8 mouse cellular contexts compared by ENCODE assay signal in genomic region chr5:66996886-66997599, GRCm38 (mm10).
A peak's percentile ranks its signal among the peaks of the same experiment; 100 is the strongest.
DNase-seq lines count a peak whose midpoint lies in the region; ATAC-seq and TF ChIP-seq lines count a peak whose summit lies in the region.

No protein-coding gene starts in this region.

- dilution Hi-C loops in CH12.LX (cut with MboI; ENCODE audit: extremely low pct_ligation_motif_present, extremely low pct_unique_long_range_greater_than_20kb, low sequenced_read_pairs), result no loop called here

- H3K79me2 ChIP-seq in CH12.LX (replicated peaks; ENCODE audit: control insufficient read depth, extremely low read depth, insufficient read depth, poor library complexity, severe bottlenecking), result no peaks in the 10 kb centered on the region

- H3K9ac ChIP-seq in CH12.LX (ENCODE audit: insufficient read depth, low read depth), result no peak overlapping the region
- H3K9ac ChIP-seq in forebrain, embryonic 12.5 days, result peak overlapping the region; percentile 65
- no peak overlapping the region for H3K9ac ChIP-seq in heart, postnatal 0 days (replicated peaks; ENCODE audit: low read depth, low read length)
- no peak overlapping the region; the same call in 1 of the 2 replicates for H3K9ac ChIP-seq in liver, embryonic 13.5 days

- no peaks in the 10 kb centered on the region for H3K27me3 ChIP-seq in CH12.LX (replicated peaks)
- peaks cover 4% of the 10 kb centered on the region; the same call in 1 of the 2 replicates for H3K27me3 ChIP-seq in forebrain, embryonic 12.5 days
- H3K27me3 ChIP-seq in heart, postnatal 0 days (ENCODE audit: control insufficient read depth, insufficient read depth, low read length), result peaks cover 32% of the 10 kb centered on the region
- H3K27me3 ChIP-seq in liver, embryonic 13.5 days, result peaks cover 23% of the 10 kb centered on the region

- DNase-seq in CH12.LX (ENCODE audit: extremely low read depth), result no peak
- DNase-seq in c-Kit-positive CD71-negative TER-119-negative erythroid progenitor cells, embryonic 14.5 days (ENCODE audit: low read depth), result peak; percentile 28
- peak; percentile 68 for DNase-seq in heart, postnatal 0 days (ENCODE audit: low spot score)
- peak; percentile 62 to 90 for DNase-seq in kidney, postnatal 36 days
- no peak for DNase-seq in liver, embryonic 13.5 days
- DNase-seq in urinary bladder, adult 2 months (ENCODE audit: low spot score), result peak; percentile 57

- no peak for TF ChIP-seq POLR2A in CH12.LX (IDR thresholded peaks at IDR 0.05; ENCODE audit: low read depth, low read length)
- TF ChIP-seq POLR2A in olfactory bulb, adult 2 months (IDR thresholded peaks at IDR 0.05; ENCODE audit: insufficient read depth, low read depth, low read length), result no peak

- TF ChIP-seq EP300 in CH12.LX (IDR thresholded peaks at IDR 0.05; ENCODE audit: low read length), result no peak
- no peak for TF ChIP-seq EP300 in heart, postnatal 0 days (IDR thresholded peaks at IDR 0.05; ENCODE audit: low read depth)

- no peak overlapping the region for H3K4me2 ChIP-seq in CH12.LX (ENCODE audit: insufficient read depth, low read depth, poor library complexity, severe bottlenecking)
- H3K4me2 ChIP-seq in forebrain, embryonic 12.5 days, result peak overlapping the region; percentile 72
- H3K4me2 ChIP-seq in heart, postnatal 0 days (ENCODE audit: low read depth, low read length), result peak overlapping the region; percentile 61
- H3K4me2 ChIP-seq in liver, embryonic 13.5 days, result peak overlapping the region; percentile 49

- no peak overlapping the region for H3K27ac ChIP-seq in CH12.LX (ENCODE audit: insufficient read depth, low read depth)
- peak overlapping the region; percentile 78 for H3K27ac ChIP-seq in forebrain, embryonic 12.5 days
- H3K27ac ChIP-seq in heart, postnatal 0 days (ENCODE audit: low read depth), result no peak overlapping the region
- no peak overlapping the region for H3K27ac ChIP-seq in liver, embryonic 13.5 days
- H3K27ac ChIP-seq in olfactory bulb, adult 2 months (ENCODE audit: insufficient read depth, low read depth, low read length), result no peak overlapping the region; the same call in 1 of the 2 replicates

- no peaks in the 10 kb centered on the region for H3K9me3 ChIP-seq in CH12.LX (replicated peaks; ENCODE audit: low read length)
- H3K9me3 ChIP-seq in forebrain, embryonic 12.5 days, result no peaks in the 10 kb centered on the region
- no peaks in the 10 kb centered on the region for H3K9me3 ChIP-seq in heart, postnatal 0 days (replicated peaks; ENCODE audit: control insufficient read depth, low read length)
- no peaks in the 10 kb centered on the region for H3K9me3 ChIP-seq in liver, embryonic 13.5 days (replicated peaks)

- no peak overlapping the region for H3K4me3 ChIP-seq in CH12.LX (replicated peaks in 1 of 3; ENCODE audit: low read depth in 2 of 3, low read length in 2 of 3, poor library complexity in 1 of 3)
- H3K4me3 ChIP-seq in forebrain, embryonic 12.5 days (replicated peaks), result peak overlapping the region; percentile 48
- H3K4me3 ChIP-seq in heart, postnatal 0 days (ENCODE audit: low read depth, low read length), result peak overlapping the region; percentile 27
- peak overlapping the region; percentile 29 for H3K4me3 ChIP-seq in liver, embryonic 13.5 days (replicated peaks)
- peak overlapping the region; percentile 41 for H3K4me3 ChIP-seq in olfactory bulb, adult 2 months (ENCODE audit: insufficient read depth, low read depth, low read length)

- TF ChIP-seq CTCF in CH12.LX (conservative IDR thresholded peaks at IDR 0.05 in 1 of 2, IDR thresholded peaks at IDR 0.05 in 1 of 2; ENCODE audit: low read depth in 2 of 2, low read length in 2 of 2), result peak in 1 of 2 experiments; percentile 13; a peak in 1 of 4 replicates
- TF ChIP-seq CTCF in heart, postnatal 0 days (IDR thresholded peaks at IDR 0.05; ENCODE audit: low read depth), result peak; percentile 83
- peak; percentile 88 for TF ChIP-seq CTCF in olfactory bulb, adult 2 months (IDR thresholded peaks at IDR 0.05; ENCODE audit: insufficient read depth, low read depth, low read length)

- under 1% methylated on average over 33 of the region's 33 CpGs for WGBS in forebrain, embryonic 12.5 days
- 7% methylated on average over 33 of the region's 33 CpGs for WGBS in heart, postnatal 0 days
- WGBS in liver, embryonic 13.5 days (ENCODE audit: insufficient replicate concordance), result 7% methylated on average over 33 of the region's 33 CpGs
- 5% methylated on average over 33 of the region's 33 CpGs for WGBS in olfactory bulb, adult 2 months

- TF ChIP-seq RAD21 in CH12.LX (IDR thresholded peaks at IDR 0.05; ENCODE audit: low read depth, low read length), result no peak; the same call in 1 of the 2 replicates

- peak; percentile 90 for ATAC-seq in forebrain, embryonic 12.5 days (ENCODE audit: low FRiP score)
- ATAC-seq in heart, postnatal 0 days (ENCODE audit: insufficient read depth, low read depth), result peak; percentile 69
- no peak for ATAC-seq in liver, embryonic 13.5 days (ENCODE audit: low read depth)

- in situ Hi-C loops in CH12.LX (cut with MboI; ENCODE audit: low pct_ligation_motif_present, low pct_unique_long_range_greater_than_20kb, low sequenced_read_pairs), result no loop called here

- no peaks in the 10 kb centered on the region for H3K4me1 ChIP-seq in CH12.LX (ENCODE audit: control insufficient read depth in 1 of 2, insufficient read depth in 2 of 2)
- peaks cover 30% of the 10 kb centered on the region for H3K4me1 ChIP-seq in forebrain, embryonic 12.5 days
- no peaks in the 10 kb centered on the region for H3K4me1 ChIP-seq in heart, postnatal 0 days (ENCODE audit: control insufficient read depth, insufficient read depth)
- no peaks in the 10 kb centered on the region; the same call in 1 of the 2 replicates for H3K4me1 ChIP-seq in liver, embryonic 13.5 days (replicated peaks)
- H3K4me1 ChIP-seq in olfactory bulb, adult 2 months (ENCODE audit: control insufficient read depth, insufficient read depth, low read length), result peaks cover 18% of the 10 kb centered on the region

- no peaks in the 10 kb centered on the region for H3K36me3 ChIP-seq in CH12.LX (replicated peaks in 1 of 2; ENCODE audit: control insufficient read depth in 1 of 2, insufficient read depth in 1 of 2, low read length in 1 of 2)
- H3K36me3 ChIP-seq in forebrain, embryonic 12.5 days (replicated peaks), result peaks cover 6% of the 10 kb centered on the region; the same call in 1 of the 2 replicates
- 0 out of 2 replicates have a peak, but pooled peaks cover 4% of the 10 kb centered on the region for H3K36me3 ChIP-seq in heart, postnatal 0 days (replicated peaks; ENCODE audit: control insufficient read depth, insufficient read depth, low read length)
- no peaks in the 10 kb centered on the region for H3K36me3 ChIP-seq in liver, embryonic 13.5 days

TF ChIP-seq in CH12.LX, 34 proteins besides CTCF, POLR2A, EP300 and RAD21:
- TF ChIP-seq SMC3 (IDR thresholded peaks at IDR 0.05; ENCODE audit: low read depth, low read length), result 0 out of 2 replicates have a peak, but pooled peaks have one; percentile 13
- no peak for TF ChIP-seq ETS1 (conservative IDR thresholded peaks at IDR 0.05; ENCODE audit: low read depth, low read length)

Comparison
In these comparisons a context has a peak if more than half of its experiments do, and no peak if none do; other contexts are left out.
1. DNase-seq: peak in c-Kit-positive CD71-negative TER-119-negative erythroid progenitor cells, embryonic 14.5 days (single experiment), heart, postnatal 0 days (single experiment), kidney, postnatal 36 days (2 of 2) and urinary bladder, adult 2 months (single experiment); none in CH12.LX (single experiment) and liver, embryonic 13.5 days (single experiment).
2. H3K4me3 ChIP-seq: peak in forebrain, embryonic 12.5 days (single experiment), heart, postnatal 0 days (single experiment), liver, embryonic 13.5 days (single experiment) and olfactory bulb, adult 2 months (single experiment); none in CH12.LX (0 of 3).